Mouse (Mus musculus) kidney, embryonic 14.5 days (tissue): ENCODE results near the gene Tmco4. TPM values are rescaled to one million over a fixed set of nuclear protein-coding genes. Genes with fewer than 3 reads are reported as not detected.

ENCODE experiments used
- ATAC-seq: fragments of 200-750 bp; cut with Nextera tagmentation; 2 replicates; pipeline ENCODE4 v1.8.0; 2017; ENCODE audit warnings: moderate number of reproducible peaks, mild to moderate bottlenecking, moderate TSS enrichment, moderate library complexity; ENCODE audit not compliant: low FRiP score, low TSS enrichment
- H3K27ac ChIP-seq: fragments of 300-500 bp; sonication (generic); 2 replicates; pipeline ENCODE4 v1.5.1; 2014; ENCODE audit warnings: low read depth, mild to moderate bottlenecking, low read length, moderate library complexity, mixed read lengths
- H3K27me3 ChIP-seq: fragments of 300-500 bp; sonication (generic); 2 replicates; pipeline ENCODE4 v1.6.1; 2014; ENCODE audit warnings: mild to moderate bottlenecking, low read length; ENCODE audit not compliant: control insufficient read depth, insufficient read depth
- H3K36me3 ChIP-seq: fragments of 300-500 bp; sonication (generic); 2 replicates; pipeline ENCODE4 v1.6.1; 2014; ENCODE audit warnings: low read length, mixed read lengths; ENCODE audit not compliant: control insufficient read depth, insufficient read depth
- H3K4me1 ChIP-seq: fragments of 300-500 bp; sonication (generic); 2 replicates; pipeline ENCODE4 v1.6.1; 2014; ENCODE audit warnings: low read length, mixed read lengths; ENCODE audit not compliant: control insufficient read depth, insufficient read depth
- H3K4me2 ChIP-seq: fragments of 300-500 bp; sonication (generic); replicated peaks from 2 replicates; pipeline ENCODE4 v1.6.1; 2014; ENCODE audit warnings: low read depth, mild to moderate bottlenecking, low read length
- H3K4me3 ChIP-seq: fragments of 300-500 bp; sonication (generic); 2 replicates; pipeline ENCODE4 v1.5.1; 2014; ENCODE audit warnings: mild to moderate bottlenecking, low read length
- H3K9ac ChIP-seq: fragments of 300-500 bp; sonication (generic); 2 replicates; pipeline ENCODE4 v1.6.1; 2014; ENCODE audit warnings: low read depth, mild to moderate bottlenecking, low read length, moderate library complexity
- H3K9me3 ChIP-seq: fragments of 300-500 bp; sonication (generic); 2 replicates; pipeline ENCODE4 v1.6.1; 2016; ENCODE audit warnings: low read length; ENCODE audit not compliant: control insufficient read depth
- WGBS: fragments of 180-500 bp; shearing (Covaris S2); extraction: QIAGEN DNeasy Blood & Tissue Kit; methylation state at CpG from one replicate; pipeline ENCODE4 v1.1.7; 2014; 5-methylcytosine and 5-hydroxymethylcytosine counted together
- polyA plus RNA-seq: library from polyadenylated mRNA; unstranded; fragments of >200 nt; fragmentation: Nextera tagmentation; extraction: Ambion mirVana; gene quantifications from 2 replicates; pipeline ENCODE4 v1.2.1, GENCODE M21; 2014

Gene Tmco4
- polyA plus RNA-seq, 1 experiment from 2014 or later, result 4.7 TPM

DNA sequence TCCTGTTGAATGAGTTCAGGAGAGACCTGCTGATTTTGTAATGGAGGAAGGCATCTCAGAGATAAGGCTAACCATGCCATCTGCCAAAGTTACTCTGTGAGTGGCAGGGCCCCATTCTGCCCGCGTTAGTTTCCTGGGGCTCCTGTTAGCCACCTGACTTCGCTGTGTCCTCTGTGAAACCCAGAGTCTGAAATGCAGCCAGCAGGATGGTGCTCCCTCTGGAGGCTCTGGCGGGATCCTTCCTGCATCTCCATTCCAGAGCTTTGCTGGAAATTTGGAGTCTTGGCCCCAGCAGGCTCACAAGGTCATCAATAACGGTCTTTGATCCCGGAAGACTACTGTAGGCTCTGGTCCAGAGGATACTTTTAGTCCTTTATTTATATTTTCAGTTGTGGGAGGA lies 28.7 kb downstream of the Tmco4 start:
- no peaks in the 10 kb centered on the region for H3K36me3 ChIP-seq
- H3K4me3 ChIP-seq, result no peak overlapping the region
- WGBS, result 24% methylated on average over 6 of the region's 6 CpGs

DNA sequence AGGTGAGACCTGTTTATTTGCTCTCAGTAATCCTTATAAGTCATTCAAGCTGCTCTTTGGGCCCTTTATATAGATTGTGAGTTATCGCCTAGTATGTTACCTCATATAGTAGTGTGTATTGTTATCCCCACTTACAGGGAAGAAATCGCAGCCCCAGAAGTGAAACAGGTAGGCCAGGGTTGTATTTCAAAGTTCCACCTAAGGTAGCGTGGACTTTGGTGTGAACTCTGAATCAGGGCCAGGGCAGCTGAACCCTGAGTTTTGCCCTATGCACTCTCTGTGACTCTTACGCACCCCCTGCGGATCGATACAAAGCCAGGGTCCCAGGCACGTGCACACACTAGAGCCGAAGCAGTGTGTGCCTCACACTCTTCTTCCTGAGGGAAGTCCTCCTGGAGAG lies 31.4 kb downstream of the Tmco4 start:
- Histone ChIP-seq H3K9ac (no peak overlapping the region), H3K4me1 (peaks cover 19% of the 10 kb centered on the region), H3K36me3 (no peaks in the 10 kb centered on the region), H3K27ac (no peak overlapping the region), H3K27me3 (no peaks in the 10 kb centered on the region), H3K9me3 (no peaks in the 10 kb centered on the region), H3K4me3 (no peak overlapping the region), H3K4me2 (no peak overlapping the region)
- ATAC-seq, result no peak
- WGBS, result 84% methylated on average over 8 of the region's 8 CpGs

More for the DNA sequence above, 28.7 kb downstream of the Tmco4 start:
- H3K4me1 ChIP-seq, result 0 out of 2 replicates have a peak, but pooled peaks cover 6% of the 10 kb centered on the region
- no peak overlapping the region for H3K27ac ChIP-seq
- no peaks in the 10 kb centered on the region for H3K27me3 ChIP-seq
- ATAC-seq, result no peak
- H3K9ac ChIP-seq, result no peak overlapping the region
- no peak overlapping the region for H3K4me2 ChIP-seq
- H3K9me3 ChIP-seq, result no peaks in the 10 kb centered on the region

DNA sequence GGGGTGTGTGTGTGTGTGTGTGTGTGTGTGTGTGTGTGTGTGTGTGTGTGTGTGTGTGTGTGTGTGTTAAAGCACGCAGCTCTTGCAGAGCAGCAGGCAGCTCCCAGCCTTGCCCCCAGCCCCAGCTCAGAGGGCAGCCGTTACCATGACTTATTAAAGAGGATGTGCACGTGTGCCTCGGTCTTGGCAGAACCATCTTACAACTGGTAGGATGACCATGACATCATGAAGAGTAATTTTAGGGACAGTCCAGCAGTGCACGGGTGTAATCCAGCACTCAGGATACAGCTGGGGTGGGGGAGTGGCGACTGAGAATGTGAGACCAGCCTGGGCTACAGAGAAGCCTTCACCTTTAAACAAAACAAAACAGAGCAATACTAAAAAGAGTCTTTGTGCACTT lies 32.5 kb downstream of the Tmco4 start:
- no peak for ATAC-seq
- Histone ChIP-seq H3K27ac (no peak overlapping the region), H3K4me3 (no peak overlapping the region), H3K9ac (no peak overlapping the region), H3K4me1 (peaks cover 19% of the 10 kb centered on the region), H3K36me3 (no peaks in the 10 kb centered on the region), H3K4me2 (no peak overlapping the region), H3K9me3 (no peaks in the 10 kb centered on the region), H3K27me3 (no peaks in the 10 kb centered on the region)
- 35% methylated on average over 6 of the region's 6 CpGs for WGBS

DNA sequence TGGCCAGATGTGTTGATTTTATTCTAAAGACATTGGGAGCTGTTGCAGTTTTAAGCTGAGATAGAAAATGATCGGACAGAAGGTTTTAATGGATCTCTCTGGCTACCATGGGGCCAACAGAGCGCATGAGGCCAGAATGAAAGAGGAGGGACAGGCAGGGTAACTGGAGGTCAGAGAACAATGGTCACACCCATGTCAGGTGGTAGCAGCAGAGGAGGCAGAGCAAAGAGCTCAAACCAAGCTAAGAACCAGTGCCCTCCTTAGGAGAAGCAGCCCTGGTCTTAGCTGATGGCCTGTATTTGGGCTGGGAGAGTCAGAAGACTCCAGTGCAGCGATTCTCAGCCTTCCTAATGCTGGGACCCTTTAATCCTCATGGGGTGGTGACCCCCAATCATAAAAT lies 34.7 kb downstream of the Tmco4 start:
- no peaks in the 10 kb centered on the region for H3K27me3 ChIP-seq
- H3K4me1 ChIP-seq, result peaks cover 16% of the 10 kb centered on the region
- H3K9me3 ChIP-seq, result no peaks in the 10 kb centered on the region
- no peaks in the 10 kb centered on the region for H3K36me3 ChIP-seq
- 64% methylated on average over 3 of the region's 3 CpGs for WGBS
- no peak overlapping the region for H3K4me3 ChIP-seq
- H3K9ac ChIP-seq, result no peak overlapping the region
- no peak overlapping the region for H3K4me2 ChIP-seq
- no peak for ATAC-seq
- H3K27ac ChIP-seq, result no peak overlapping the region

DNA sequence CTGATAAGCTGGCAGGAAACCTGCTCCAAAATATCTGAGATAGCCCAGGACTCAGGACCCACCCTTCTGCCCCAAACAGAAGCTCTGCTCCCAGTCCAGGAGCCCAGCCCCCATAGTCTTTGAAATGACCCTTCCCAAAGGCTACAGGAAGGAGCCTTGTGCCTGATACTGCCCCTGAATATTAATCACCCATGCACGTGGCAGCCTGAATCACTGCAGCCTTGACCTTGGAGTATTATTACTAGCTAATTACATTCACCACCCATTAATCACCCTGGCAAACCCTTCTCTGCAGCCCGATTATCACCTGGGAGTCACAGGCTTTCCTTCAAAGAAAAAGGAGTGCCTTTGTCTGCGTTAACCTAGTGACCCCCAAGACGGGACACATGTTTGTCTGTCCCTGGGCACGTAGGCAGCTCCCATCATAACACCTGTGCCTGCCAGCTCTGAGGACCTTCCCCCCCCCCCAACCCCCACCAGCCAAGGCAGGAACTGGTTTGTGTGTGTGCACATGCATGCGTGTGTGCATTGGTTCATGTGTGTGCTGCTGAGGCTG lies 35.4 kb downstream of the Tmco4 start:
- Histone ChIP-seq H3K4me1 (peaks cover 16% of the 10 kb centered on the region), H3K27me3 (no peaks in the 10 kb centered on the region), H3K36me3 (no peaks in the 10 kb centered on the region), H3K9me3 (no peaks in the 10 kb centered on the region), H3K9ac (no peak overlapping the region), H3K27ac (no peak overlapping the region), H3K4me3 (no peak overlapping the region), H3K4me2 (no peak overlapping the region)
- ATAC-seq, result peak; percentile 18; the same call in 1 of the 2 replicates
- 7% methylated on average over 6 of the region's 6 CpGs for WGBS

DNA sequence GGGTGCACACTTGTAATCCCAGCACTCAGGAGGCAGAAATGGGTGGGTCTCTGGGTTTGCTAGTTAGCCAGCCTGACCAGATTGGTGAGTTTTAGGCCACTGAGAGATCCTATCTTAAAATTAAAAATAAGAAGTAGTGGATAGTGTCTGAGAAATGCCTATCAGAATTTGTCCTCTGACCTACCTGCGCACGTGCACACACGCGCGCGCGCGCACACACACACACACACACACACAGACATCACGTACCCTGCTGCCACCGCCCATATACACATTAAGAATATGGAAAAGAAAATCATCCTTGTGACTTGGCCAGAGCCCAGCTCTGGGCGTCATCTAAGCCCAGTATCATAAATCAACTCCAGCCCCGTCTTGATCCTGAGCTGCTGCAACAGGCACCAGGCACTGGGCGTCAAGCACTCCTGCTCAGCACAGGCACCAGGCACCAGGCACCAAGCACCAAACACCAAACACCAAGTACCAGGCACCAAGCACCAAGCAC lies 38.6 kb downstream of the Tmco4 start:
- H3K36me3 ChIP-seq, result no peaks in the 10 kb centered on the region
- no peaks in the 10 kb centered on the region for H3K9me3 ChIP-seq
- WGBS, result 74% methylated on average over 13 of the region's 13 CpGs
- peaks cover 13% of the 10 kb centered on the region for H3K4me1 ChIP-seq
- H3K4me3 ChIP-seq, result no peak overlapping the region
- H3K27me3 ChIP-seq, result no peaks in the 10 kb centered on the region
- H3K4me2 ChIP-seq, result no peak overlapping the region
- ATAC-seq, result no peak
- H3K9ac ChIP-seq, result no peak overlapping the region
- H3K27ac ChIP-seq, result no peak overlapping the region

DNA sequence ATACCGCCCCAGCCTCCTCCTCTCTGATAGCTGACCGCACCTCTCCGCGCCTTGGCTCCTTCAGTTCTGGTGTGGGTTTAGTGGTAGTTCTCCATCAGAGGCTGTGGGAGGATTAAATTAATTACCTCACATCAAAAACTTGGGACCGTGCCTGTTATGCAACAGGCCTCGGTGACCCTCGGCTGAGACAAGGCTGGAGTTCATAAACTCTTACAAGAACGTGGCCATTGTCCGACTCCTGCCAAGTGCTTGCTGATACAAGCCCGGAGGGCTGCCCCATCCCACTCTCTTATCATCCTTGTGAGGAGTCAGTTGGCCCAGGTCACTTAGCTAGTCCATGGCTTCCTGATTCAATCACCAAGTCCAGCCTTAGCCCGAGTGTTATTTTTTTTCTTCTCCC lies 40.6 kb downstream of the Tmco4 start:
- H3K36me3 ChIP-seq, result no peaks in the 10 kb centered on the region
- H3K9ac ChIP-seq, result no peak overlapping the region
- no peak overlapping the region for H3K4me2 ChIP-seq
- H3K27me3 ChIP-seq, result no peaks in the 10 kb centered on the region
- 70% methylated on average over 11 of the region's 11 CpGs for WGBS
- H3K9me3 ChIP-seq, result no peaks in the 10 kb centered on the region
- H3K27ac ChIP-seq, result no peak overlapping the region
- ATAC-seq, result no peak
- peaks cover 2% of the 10 kb centered on the region for H3K4me1 ChIP-seq
- no peak overlapping the region for H3K4me3 ChIP-seq

DNA sequence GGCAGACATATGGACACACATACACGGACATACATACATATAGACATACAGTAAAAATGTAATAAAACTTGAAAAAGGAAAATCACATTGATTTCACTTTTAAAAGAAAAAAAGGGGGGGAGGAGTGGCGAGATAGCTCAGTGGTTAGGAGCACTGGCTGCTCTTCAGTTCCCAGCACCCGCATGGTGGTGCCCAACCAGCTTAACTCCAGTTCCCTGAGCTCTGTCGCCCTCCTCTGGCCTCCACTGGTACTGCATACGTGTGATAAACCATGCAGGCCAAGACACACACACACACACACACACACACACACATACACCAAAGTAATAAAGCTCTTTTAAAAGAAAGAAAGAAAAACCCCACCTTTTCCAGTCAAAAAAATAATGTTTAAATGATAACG lies 42.1 kb downstream of the Tmco4 start:
- no peak overlapping the region for H3K4me2 ChIP-seq
- H3K27ac ChIP-seq, result no peak overlapping the region
- H3K4me3 ChIP-seq, result no peak overlapping the region
- ATAC-seq, result no peak
- H3K9me3 ChIP-seq, result no peaks in the 10 kb centered on the region
- no peak overlapping the region for H3K9ac ChIP-seq
- no peaks in the 10 kb centered on the region for H3K27me3 ChIP-seq
- 84% methylated on average over 6 of the region's 6 CpGs for WGBS
- H3K36me3 ChIP-seq, result no peaks in the 10 kb centered on the region
- H3K4me1 ChIP-seq, result no peaks in the 10 kb centered on the region

DNA sequence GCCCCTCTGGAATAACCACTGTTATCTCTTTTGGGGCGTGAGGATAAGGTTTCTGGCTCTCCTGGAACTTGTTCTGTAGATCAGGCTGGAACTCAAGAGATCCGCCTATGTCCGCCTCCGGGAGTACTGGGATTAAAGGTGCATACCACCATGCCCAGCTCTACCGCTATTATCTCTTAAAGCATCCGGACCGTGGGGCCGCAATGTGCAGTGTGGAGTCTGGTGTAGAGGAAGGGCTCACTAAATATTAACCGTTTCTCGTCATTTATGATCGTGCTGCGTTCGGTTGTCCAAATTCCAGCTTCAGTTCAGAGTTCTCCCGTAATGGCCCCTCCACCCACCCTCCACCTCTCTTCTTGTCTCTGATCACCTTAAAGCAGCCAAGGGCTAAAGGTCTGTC lies 45.7 kb downstream of the Tmco4 start:
- H3K36me3 ChIP-seq, result no peaks in the 10 kb centered on the region
- H3K9ac ChIP-seq, result no peak overlapping the region
- H3K4me3 ChIP-seq, result no peak overlapping the region
- H3K27me3 ChIP-seq, result no peaks in the 10 kb centered on the region
- no peak for ATAC-seq
- no peak overlapping the region for H3K4me2 ChIP-seq
- WGBS, result 84% methylated on average over 14 of the region's 14 CpGs
- H3K4me1 ChIP-seq, result no peaks in the 10 kb centered on the region
- no peaks in the 10 kb centered on the region for H3K9me3 ChIP-seq
- no peak overlapping the region for H3K27ac ChIP-seq
